Mouse (Mus musculus): ENCODE data around the gene Vash1. TPM values are rescaled to one million over a fixed set of nuclear protein-coding genes. Genes with fewer than 3 reads are reported as not detected.

The Vash1 gene
- polyA plus RNA-seq, 1 experiment from 2014 or later: 0.99 TPM

GRCm38 (mm10) chr12:86687971-86688573 is 9.6 kb downstream of the Vash1 start:
- H3K27me3 ChIP-seq (ENCODE audit: control insufficient read depth, insufficient read depth, low read depth, low read length): no peaks in the 10 kb centered on the region
- H3K9ac ChIP-seq (ENCODE audit: low read depth, low read length): no peak overlapping the region
- H3K4me1 ChIP-seq (ENCODE audit: control insufficient read depth, low read depth, low read length): no peaks in the 10 kb centered on the region
- 53% methylated on average over 4 of the region's 4 CpGs for WGBS (ENCODE audit: insufficient replicate concordance)
- H3K36me3 ChIP-seq (ENCODE audit: control insufficient read depth, insufficient read depth): no peaks in the 10 kb centered on the region
- peak; percentile 44 for ATAC-seq (ENCODE audit: low read depth)
- H3K4me3 ChIP-seq (ENCODE audit: low read depth, low read length): no peak overlapping the region
- H3K27ac ChIP-seq (ENCODE audit: low read length): no peak overlapping the region
- no peaks in the 10 kb centered on the region for H3K9me3 ChIP-seq (replicated peaks; ENCODE audit: control insufficient read depth, low read length)
- H3K4me2 ChIP-seq (ENCODE audit: low read depth, low read length): no peak overlapping the region

- 85% methylated on average over 27 of the region's 27 CpGs for WGBS (ENCODE audit: insufficient replicate concordance)
- H3K27me3 ChIP-seq (ENCODE audit: control insufficient read depth, insufficient read depth, low read depth, low read length): no peaks in the 10 kb centered on the region
- no peak overlapping the region for H3K27ac ChIP-seq (ENCODE audit: low read length)
- no peaks in the 10 kb centered on the region for H3K36me3 ChIP-seq (ENCODE audit: control insufficient read depth, insufficient read depth)
- H3K9me3 ChIP-seq (replicated peaks; ENCODE audit: control insufficient read depth, low read length): no peaks in the 10 kb centered on the region
- no peaks in the 10 kb centered on the region for H3K4me1 ChIP-seq (ENCODE audit: control insufficient read depth, low read depth, low read length)
- no peak overlapping the region for H3K9ac ChIP-seq (ENCODE audit: low read depth, low read length)
- no peak for ATAC-seq (ENCODE audit: low read depth)
- H3K4me3 ChIP-seq (ENCODE audit: low read depth, low read length): no peak overlapping the region
- H3K4me2 ChIP-seq (ENCODE audit: low read depth, low read length): no peak overlapping the region
Observed at GRCm38 (mm10) chr12:86688917-86689316, 10.4 kb downstream of the Vash1 start.

- Histone ChIP-seq H3K4me1 (ENCODE audit: control insufficient read depth, low read depth, low read length) (no peaks in the 10 kb centered on the region), H3K4me2 (ENCODE audit: low read depth, low read length) (no peak overlapping the region), H3K9ac (ENCODE audit: low read depth, low read length) (no peak overlapping the region), H3K36me3 (ENCODE audit: control insufficient read depth, insufficient read depth) (no peaks in the 10 kb centered on the region), H3K4me3 (ENCODE audit: low read depth, low read length) (no peak overlapping the region), H3K27me3 (ENCODE audit: control insufficient read depth, insufficient read depth, low read depth, low read length) (no peaks in the 10 kb centered on the region), H3K9me3 (replicated peaks; ENCODE audit: control insufficient read depth, low read length) (no peaks in the 10 kb centered on the region), H3K27ac (ENCODE audit: low read length) (0 out of 2 replicates have a peak overlapping the region, but pooled peaks have one; percentile 0)
- WGBS (ENCODE audit: insufficient replicate concordance): 27% methylated on average over 12 of the region's 12 CpGs
- ATAC-seq (ENCODE audit: low read depth): no peak
Observed at GRCm38 (mm10) chr12:86690700-86691485, 12.4 kb downstream of the Vash1 start.

- 51% methylated on average over 5 of the region's 5 CpGs for WGBS (ENCODE audit: insufficient replicate concordance)
- H3K9me3 ChIP-seq (replicated peaks; ENCODE audit: control insufficient read depth, low read length): no peaks in the 10 kb centered on the region
- H3K4me3 ChIP-seq (ENCODE audit: low read depth, low read length): no peak overlapping the region
- ATAC-seq (ENCODE audit: low read depth): no peak
- H3K27ac ChIP-seq (ENCODE audit: low read length): no peak overlapping the region
- H3K27me3 ChIP-seq (ENCODE audit: control insufficient read depth, insufficient read depth, low read depth, low read length): no peaks in the 10 kb centered on the region
- no peaks in the 10 kb centered on the region for H3K4me1 ChIP-seq (ENCODE audit: control insufficient read depth, low read depth, low read length)
- H3K4me2 ChIP-seq (ENCODE audit: low read depth, low read length): no peak overlapping the region
- no peak overlapping the region for H3K9ac ChIP-seq (ENCODE audit: low read depth, low read length)
- H3K36me3 ChIP-seq (ENCODE audit: control insufficient read depth, insufficient read depth): no peaks in the 10 kb centered on the region
Observed at GRCm38 (mm10) chr12:86692471-86693356, 14.2 kb downstream of the Vash1 start.

- no peak for ATAC-seq (ENCODE audit: low read depth)
- Histone ChIP-seq H3K4me2 (ENCODE audit: low read depth, low read length) (no peak overlapping the region), H3K4me1 (ENCODE audit: control insufficient read depth, low read depth, low read length) (no peaks in the 10 kb centered on the region), H3K27me3 (ENCODE audit: control insufficient read depth, insufficient read depth, low read depth, low read length) (no peaks in the 10 kb centered on the region), H3K4me3 (ENCODE audit: low read depth, low read length) (no peak overlapping the region), H3K9ac (ENCODE audit: low read depth, low read length) (no peak overlapping the region), H3K27ac (ENCODE audit: low read length) (no peak overlapping the region), H3K36me3 (ENCODE audit: control insufficient read depth, insufficient read depth) (no peaks in the 10 kb centered on the region), H3K9me3 (replicated peaks; ENCODE audit: control insufficient read depth, low read length) (no peaks in the 10 kb centered on the region)
Observed at GRCm38 (mm10) chr12:86693389-86693788, 14.9 kb downstream of the Vash1 start.

GRCm38 (mm10) chr12:86694441-86694840 is 15.9 kb downstream of the Vash1 start:
- no peak for ATAC-seq (ENCODE audit: low read depth)
- Histone ChIP-seq H3K36me3 (ENCODE audit: control insufficient read depth, insufficient read depth) (no peaks in the 10 kb centered on the region), H3K4me3 (ENCODE audit: low read depth, low read length) (no peak overlapping the region), H3K9ac (ENCODE audit: low read depth, low read length) (no peak overlapping the region), H3K4me2 (ENCODE audit: low read depth, low read length) (no peak overlapping the region), H3K27me3 (ENCODE audit: control insufficient read depth, insufficient read depth, low read depth, low read length) (no peaks in the 10 kb centered on the region), H3K4me1 (ENCODE audit: control insufficient read depth, low read depth, low read length) (no peaks in the 10 kb centered on the region), H3K27ac (ENCODE audit: low read length) (no peak overlapping the region), H3K9me3 (replicated peaks; ENCODE audit: control insufficient read depth, low read length) (no peaks in the 10 kb centered on the region)
- 47% methylated on average over 1 of the region's 1 CpGs for WGBS (ENCODE audit: insufficient replicate concordance)

GRCm38 (mm10) chr12:86697996-86698395 is 19.5 kb downstream of the Vash1 start:
- no peaks in the 10 kb centered on the region for H3K4me1 ChIP-seq (ENCODE audit: control insufficient read depth, low read depth, low read length)
- no peak overlapping the region for H3K4me2 ChIP-seq (ENCODE audit: low read depth, low read length)
- no peaks in the 10 kb centered on the region for H3K36me3 ChIP-seq (ENCODE audit: control insufficient read depth, insufficient read depth)
- ATAC-seq (ENCODE audit: low read depth): no peak
- no peak overlapping the region for H3K4me3 ChIP-seq (ENCODE audit: low read depth, low read length)
- no peaks in the 10 kb centered on the region for H3K9me3 ChIP-seq (replicated peaks; ENCODE audit: control insufficient read depth, low read length)
- H3K27me3 ChIP-seq (ENCODE audit: control insufficient read depth, insufficient read depth, low read depth, low read length): no peaks in the 10 kb centered on the region
- WGBS (ENCODE audit: insufficient replicate concordance): 55% methylated on average over 2 of the region's 2 CpGs
- H3K9ac ChIP-seq (ENCODE audit: low read depth, low read length): no peak overlapping the region
- no peak overlapping the region for H3K27ac ChIP-seq (ENCODE audit: low read length)

- Histone ChIP-seq H3K4me2 (ENCODE audit: low read depth, low read length) (no peak overlapping the region), H3K27ac (ENCODE audit: low read length) (no peak overlapping the region), H3K27me3 (ENCODE audit: control insufficient read depth, insufficient read depth, low read depth, low read length) (no peaks in the 10 kb centered on the region), H3K4me3 (ENCODE audit: low read depth, low read length) (no peak overlapping the region), H3K9me3 (replicated peaks; ENCODE audit: control insufficient read depth, low read length) (no peaks in the 10 kb centered on the region), H3K36me3 (ENCODE audit: control insufficient read depth, insufficient read depth) (no peaks in the 10 kb centered on the region), H3K9ac (ENCODE audit: low read depth, low read length) (no peak overlapping the region), H3K4me1 (ENCODE audit: control insufficient read depth, low read depth, low read length) (no peaks in the 10 kb centered on the region)
- no peak for ATAC-seq (ENCODE audit: low read depth)
Observed at GRCm38 (mm10) chr12:86698537-86698936, 20.0 kb downstream of the Vash1 start.
